Mouse (Mus musculus): ENCODE results near the gene 9330182O14Rik. TPM values are rescaled to one million over a fixed set of nuclear protein-coding genes. Genes with fewer than 3 reads are reported as not detected.
A peak's percentile ranks its signal among the peaks of the same experiment; 100 is the strongest.

Gene 9330182O14Rik
- polyA plus RNA-seq, 1 experiment from 2014 or later = not detected

DNA sequence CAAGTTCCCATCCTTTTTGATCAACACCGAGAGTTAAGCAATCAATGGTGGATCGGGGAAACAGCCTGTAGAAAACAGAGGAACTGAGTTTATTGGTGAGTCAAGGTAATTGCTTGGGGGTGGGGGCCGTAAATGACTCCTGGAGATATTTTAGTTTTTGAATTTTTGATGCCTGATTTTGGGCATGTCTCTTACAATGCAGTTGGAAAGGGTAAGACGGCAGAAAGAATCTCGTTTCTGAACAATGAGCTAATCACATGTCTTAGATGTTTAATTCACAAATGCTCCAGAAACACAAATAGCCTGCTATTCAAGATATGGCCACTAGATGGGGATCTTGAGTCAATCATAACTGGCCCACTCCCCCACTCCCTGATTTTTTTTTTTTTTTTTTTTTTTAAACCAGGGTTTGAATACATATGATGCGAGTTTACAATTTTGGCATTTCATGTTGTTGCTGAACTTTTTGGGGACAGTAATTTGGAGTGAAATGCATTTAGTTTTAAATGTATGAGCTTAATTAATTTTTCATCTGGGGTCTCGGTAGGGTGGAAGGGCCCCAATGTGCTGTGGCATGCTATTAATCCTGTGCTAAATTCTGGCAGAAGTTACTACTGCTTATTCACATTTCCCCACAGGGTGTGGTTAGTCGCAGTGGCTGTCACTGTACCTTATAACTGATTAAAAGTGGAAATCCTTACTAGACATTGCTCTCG lies 32.6 kb downstream of the 9330182O14Rik start:
- no peak overlapping the region for H3K4me3 ChIP-seq
- no peaks in the 10 kb centered on the region for H3K27me3 ChIP-seq (ENCODE audit: insufficient read depth, poor library complexity, severe bottlenecking)
- no peaks in the 10 kb centered on the region for H3K9me3 ChIP-seq
- no peaks in the 10 kb centered on the region for H3K36me3 ChIP-seq
- 0 out of 2 replicates have a peak overlapping the region, but pooled peaks have one; percentile 16 for H3K27ac ChIP-seq
- peaks cover 7% of the 10 kb centered on the region for H3K4me1 ChIP-seq
- WGBS = 39% methylated on average over 9 of the region's 9 CpGs
- no peak for DNase-seq (ENCODE audit: low spot score)

- Histone ChIP-seq H3K27me3 (ENCODE audit: insufficient read depth, poor library complexity, severe bottlenecking) (no peaks in the 10 kb centered on the region), H3K9me3 (no peaks in the 10 kb centered on the region), H3K4me1 (peaks cover 7% of the 10 kb centered on the region), H3K4me3 (no peak overlapping the region), H3K27ac (peak overlapping the region; percentile 59; the same call in 1 of the 2 replicates), H3K36me3 (no peaks in the 10 kb centered on the region)
- no peak for DNase-seq (ENCODE audit: low spot score)
- 69% methylated on average over 26 of the region's 26 CpGs for WGBS
These were observed 33.3 kb downstream of the 9330182O14Rik start for GRCm38 (mm10) chr15:40167276-40168139.

DNA sequence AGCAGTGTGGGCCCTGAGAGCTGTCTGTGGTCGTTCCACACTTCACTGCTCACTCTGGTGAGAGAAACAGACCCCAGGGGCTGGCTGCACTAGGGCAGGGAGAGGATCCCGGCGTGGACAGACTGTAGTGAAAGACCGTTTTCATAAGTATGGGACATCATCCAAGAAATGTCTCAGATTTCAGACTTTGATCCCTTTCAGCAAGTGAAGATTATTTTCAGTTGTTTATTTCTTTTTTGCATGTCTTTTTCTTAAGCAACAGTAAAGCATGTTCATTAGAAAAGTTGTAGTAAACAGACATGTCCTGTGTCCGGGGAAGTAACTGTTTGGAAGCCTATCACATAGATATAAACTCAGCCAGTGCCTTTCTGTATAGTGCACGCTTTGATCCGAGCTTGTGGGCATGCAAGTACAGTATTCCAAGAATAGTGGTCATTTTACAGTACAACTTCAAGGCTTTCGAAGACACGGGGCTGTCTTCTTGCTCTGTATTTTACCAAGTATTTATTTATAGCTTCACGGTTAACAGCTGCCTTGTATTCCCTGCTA lies 34.0 kb downstream of the 9330182O14Rik start:
- DNase-seq (ENCODE audit: low spot score) = no peak

GRCm38 (mm10) chr15:40169061-40169460 lies 34.9 kb downstream of the 9330182O14Rik start:
- peaks cover 7% of the 10 kb centered on the region for H3K4me1 ChIP-seq
- 88% methylated on average over 5 of the region's 5 CpGs for WGBS
- no peak overlapping the region for H3K4me3 ChIP-seq
- no peak for DNase-seq (ENCODE audit: low spot score)
- H3K27me3 ChIP-seq (ENCODE audit: insufficient read depth, poor library complexity, severe bottlenecking) = no peaks in the 10 kb centered on the region
- no peak overlapping the region for H3K27ac ChIP-seq
- no peaks in the 10 kb centered on the region for H3K9me3 ChIP-seq
- H3K36me3 ChIP-seq = no peaks in the 10 kb centered on the region

More for the DNA sequence above, 34.0 kb downstream of the 9330182O14Rik start:
- Histone ChIP-seq H3K36me3 (no peaks in the 10 kb centered on the region), H3K27me3 (ENCODE audit: insufficient read depth, poor library complexity, severe bottlenecking) (no peaks in the 10 kb centered on the region), H3K4me1 (peaks cover 7% of the 10 kb centered on the region), H3K9me3 (no peaks in the 10 kb centered on the region), H3K4me3 (no peak overlapping the region), H3K27ac (peak overlapping the region; percentile 59; the same call in 1 of the 2 replicates)
- 57% methylated on average over 10 of the region's 10 CpGs for WGBS

GRCm38 (mm10) chr15:40169705-40170104 lies 35.5 kb downstream of the 9330182O14Rik start:
- DNase-seq (ENCODE audit: low spot score) = no peak
- no peak overlapping the region for H3K4me3 ChIP-seq
- no peak overlapping the region for H3K27ac ChIP-seq
- H3K9me3 ChIP-seq = no peaks in the 10 kb centered on the region
- H3K4me1 ChIP-seq = peaks cover 7% of the 10 kb centered on the region
- H3K36me3 ChIP-seq = no peaks in the 10 kb centered on the region
- no peaks in the 10 kb centered on the region for H3K27me3 ChIP-seq (ENCODE audit: insufficient read depth, poor library complexity, severe bottlenecking)
- WGBS = 67% methylated on average over 13 of the region's 13 CpGs

GRCm38 (mm10) chr15:40179423-40179822 lies 45.3 kb downstream of the 9330182O14Rik start:
- Histone ChIP-seq H3K27ac (no peak overlapping the region), H3K36me3 (no peaks in the 10 kb centered on the region), H3K4me3 (no peak overlapping the region), H3K9me3 (no peaks in the 10 kb centered on the region), H3K27me3 (ENCODE audit: insufficient read depth, poor library complexity, severe bottlenecking) (no peaks in the 10 kb centered on the region), H3K4me1 (no peaks in the 10 kb centered on the region)
- no peak for DNase-seq (ENCODE audit: low spot score)
- 8% methylated on average over 2 of the region's 2 CpGs for WGBS

DNA sequence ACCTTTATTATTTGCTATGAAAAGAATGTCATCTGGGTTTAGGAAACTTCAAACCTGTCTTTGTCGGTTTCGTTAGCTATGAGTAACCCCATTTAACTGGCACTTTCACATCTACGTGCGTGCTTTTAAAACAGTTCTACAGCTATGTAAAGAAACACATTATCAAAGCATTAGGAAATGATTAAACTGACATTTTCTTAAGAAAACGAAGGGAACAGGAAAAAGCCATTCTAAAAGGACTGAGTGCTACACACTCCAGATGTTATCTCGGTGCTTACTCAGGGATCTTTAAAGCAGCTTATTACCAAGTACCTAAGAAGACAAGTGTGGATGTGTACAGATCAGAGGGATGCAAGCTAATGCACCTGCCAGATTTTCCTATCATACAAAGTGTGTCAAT lies 52.9 kb downstream of the 9330182O14Rik start:
- DNase-seq (ENCODE audit: low spot score) = no peak
- H3K9me3 ChIP-seq = no peaks in the 10 kb centered on the region
- H3K27me3 ChIP-seq (ENCODE audit: insufficient read depth, poor library complexity, severe bottlenecking) = no peaks in the 10 kb centered on the region
- 71% methylated on average over 6 of the region's 6 CpGs for WGBS
- no peaks in the 10 kb centered on the region for H3K4me1 ChIP-seq
- H3K4me3 ChIP-seq = no peak overlapping the region
- no peaks in the 10 kb centered on the region for H3K36me3 ChIP-seq
- H3K27ac ChIP-seq = no peak overlapping the region

Small RNA genes lying within 50 kb of the gene (microRNA-seq; reads per million reads assigned to microRNA genes)
- gene Gm25958 = not detected
